Mouse (Mus musculus) gastrocnemius, adult 18-20 months (tissue): Measurements from ENCODE around the gene Galc. TPM values are rescaled to one million over a fixed set of nuclear protein-coding genes. Genes with fewer than 3 reads are reported as not detected.
A peak's percentile ranks its signal among the peaks of the same experiment; 100 is the strongest.
"Not testable (repeated sequence)": the region's sequence is repeated elsewhere in the genome, so short reads cannot be mapped to it uniquely, and the experiment has no call there.

Experiments used
- DNase-seq: peaks from one replicate; pipeline ENCODE4 v3.0.0; 2021; ENCODE audit warnings: low spot score
- total RNA-seq, 2 experiments: library from RNA; stranded (reverse); gene quantifications; 2 replicates each; pipeline ENCODE4 v1.2.3; 2021

The Galc gene
- total RNA-seq, 2 experiments from 2014 or later, result 5.3 to 5.5 TPM

DNA sequence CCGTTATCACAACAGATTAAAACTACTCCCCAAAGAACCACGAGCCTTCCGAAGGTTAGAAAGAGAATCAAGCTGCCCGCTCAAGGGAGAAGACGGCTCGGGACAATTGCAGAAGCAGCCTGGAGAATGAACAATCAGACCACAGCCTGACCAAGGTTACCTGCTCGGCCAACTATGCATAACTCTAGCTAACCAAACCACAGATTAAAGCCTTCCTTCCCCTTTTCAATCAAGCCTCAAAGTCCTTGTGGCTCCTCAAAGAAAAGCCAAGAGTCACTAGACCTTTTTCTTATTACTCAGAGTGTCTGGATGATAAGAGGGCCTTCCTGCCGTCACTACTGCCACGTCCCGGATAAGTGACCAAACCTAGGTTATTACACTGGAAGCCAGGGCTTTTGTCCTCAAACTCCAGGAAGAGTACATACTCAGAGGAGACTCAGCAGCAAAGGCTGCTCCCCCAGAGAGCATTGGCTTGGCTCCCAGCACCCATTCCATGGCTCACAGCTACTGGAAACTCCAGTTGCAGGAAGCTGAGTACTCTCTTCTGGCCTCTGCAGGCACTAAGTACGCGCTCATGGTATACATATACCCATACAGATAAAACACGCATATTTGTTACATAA is 3.8 kb downstream of the Galc start:
- DNase-seq, result no peak

DNA sequence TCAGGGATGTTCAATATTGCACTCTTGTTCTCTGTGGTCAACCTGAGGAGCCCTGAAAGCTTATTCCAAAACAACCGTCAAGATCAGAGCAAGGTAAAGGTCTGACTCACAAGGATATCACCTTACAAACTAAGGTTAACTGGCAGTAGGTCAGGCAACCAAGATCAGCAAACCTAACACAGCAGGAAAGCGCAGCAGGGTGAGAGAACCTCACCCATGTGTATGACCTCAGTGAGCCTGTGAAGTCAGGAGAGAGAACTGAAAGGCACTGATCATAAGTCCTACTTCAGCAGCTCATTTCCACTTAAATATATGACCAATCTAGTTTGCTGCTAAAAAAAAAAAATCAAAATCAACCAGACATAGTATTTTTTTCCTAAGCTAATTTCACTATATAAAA is 6.8 kb downstream of the Galc start:
- DNase-seq, result no peak

DNA sequence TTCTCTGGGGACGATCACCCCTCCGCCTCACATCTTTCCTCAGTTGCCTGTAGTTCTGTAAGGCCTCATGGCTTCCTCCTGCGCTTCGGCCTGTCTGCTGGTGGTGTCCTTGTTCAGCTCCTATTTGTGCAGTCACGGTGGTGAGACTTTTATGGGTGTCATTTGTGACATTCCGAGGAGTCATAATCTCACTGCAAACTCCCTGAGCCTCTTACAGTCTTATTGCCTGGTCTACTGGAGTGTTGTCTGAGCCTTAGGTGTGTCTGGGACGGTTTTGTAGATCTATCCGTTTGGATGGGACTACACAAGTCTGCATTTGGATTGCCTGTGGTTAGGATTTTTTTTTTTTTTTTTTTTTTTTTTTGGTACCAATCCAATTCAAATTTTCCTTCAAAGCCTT is 8.9 kb downstream of the Galc start:
- DNase-seq, result no peak

DNA sequence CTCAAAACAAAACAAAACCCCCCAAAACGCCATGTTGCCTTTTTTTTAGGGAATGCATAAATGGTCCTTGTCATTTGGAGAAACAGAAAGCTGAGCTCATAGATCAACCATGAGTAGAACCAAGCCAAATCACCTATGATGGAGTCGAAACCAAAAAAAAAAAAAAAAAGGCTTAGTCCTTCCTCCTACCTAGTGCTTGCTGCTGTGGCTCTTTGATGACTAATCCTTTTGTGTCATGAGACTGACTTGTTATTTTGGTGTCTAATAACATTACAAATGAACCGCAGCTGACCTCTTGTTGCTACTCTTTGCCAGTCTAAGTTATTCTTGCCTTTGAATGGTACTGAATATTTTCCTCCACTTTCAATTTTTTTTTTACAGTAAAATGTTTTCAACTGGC is 9.6 kb downstream of the Galc start:
- DNase-seq, result no peak

DNA sequence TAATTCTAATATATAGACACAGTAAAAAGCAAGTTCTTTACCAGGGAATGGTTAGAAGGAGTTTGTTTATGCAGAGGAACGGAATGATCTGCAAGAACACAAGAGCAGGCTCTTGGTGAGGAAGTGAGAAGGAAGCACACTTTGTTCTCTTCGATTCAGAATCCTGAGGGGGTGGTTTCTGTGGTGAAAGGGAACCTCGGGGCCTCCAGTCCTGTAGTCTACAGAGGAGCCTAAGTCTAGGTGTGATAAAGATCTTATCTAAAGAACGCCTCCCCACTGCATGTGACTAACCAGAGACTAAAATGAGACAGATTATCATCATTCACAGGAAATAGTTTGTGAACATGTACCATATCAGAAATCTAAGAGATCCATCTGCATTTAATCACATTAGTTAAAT is 12.4 kb downstream of the Galc start:
- no peak for DNase-seq

DNA sequence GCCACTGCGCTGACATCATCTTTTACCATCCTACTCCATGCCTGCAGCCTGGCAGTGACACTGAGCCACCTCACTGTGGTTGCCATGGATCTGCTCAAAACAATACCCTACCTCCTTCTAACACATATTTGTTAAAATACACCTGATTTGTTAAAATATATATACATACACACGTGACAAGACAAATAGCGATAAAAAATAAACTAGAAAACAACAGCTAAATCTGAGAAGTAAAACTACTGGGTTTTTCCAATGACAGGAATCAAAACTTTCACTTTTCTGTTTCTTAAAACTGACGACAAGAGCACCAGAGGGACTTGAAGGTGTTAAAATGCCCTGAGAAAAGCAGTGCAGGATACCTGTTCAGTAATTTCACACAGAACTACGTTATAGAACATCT is 14.4 kb downstream of the Galc start:
- DNase-seq, result no peak

DNA sequence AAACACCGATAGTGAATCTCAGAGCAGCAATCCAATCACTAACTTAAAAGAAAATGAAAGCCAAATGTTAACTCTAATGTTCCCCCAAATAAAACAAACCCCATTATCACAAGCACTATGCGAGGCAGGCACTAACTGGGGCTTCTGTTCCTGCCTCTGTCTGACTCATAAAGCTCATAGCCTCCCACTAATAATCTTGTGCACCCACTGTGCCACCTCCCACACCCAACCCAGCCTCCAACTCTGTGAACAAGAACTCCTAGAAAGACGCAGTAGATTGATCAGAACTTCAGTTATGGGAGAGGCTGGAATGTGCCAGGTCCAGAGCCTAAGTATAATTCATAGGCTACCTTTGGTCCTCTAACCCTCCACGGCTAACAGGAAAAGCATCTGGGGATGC is 15.1 kb downstream of the Galc start:
- DNase-seq, result no peak

DNA sequence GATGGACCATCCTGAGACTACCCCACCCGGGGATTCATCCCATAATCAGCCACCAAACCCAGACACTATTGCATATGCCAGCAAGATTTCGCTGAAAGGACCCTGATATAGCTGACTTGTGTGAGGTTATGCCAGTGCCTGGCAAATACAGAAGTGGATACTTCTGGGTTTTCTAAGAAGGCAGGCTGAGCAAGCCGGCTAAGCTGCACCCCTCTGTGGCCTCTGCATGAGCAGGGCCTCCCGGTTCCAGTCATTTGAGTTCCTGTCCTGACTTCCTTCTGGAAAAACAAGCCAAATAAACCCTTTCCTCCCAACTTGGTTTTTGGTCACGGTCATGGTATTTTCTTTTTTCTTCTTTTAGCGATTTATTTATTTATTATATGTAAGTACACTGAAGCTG is 20.8 kb downstream of the Galc start:
- DNase-seq, result not testable (repeated sequence)

DNA sequence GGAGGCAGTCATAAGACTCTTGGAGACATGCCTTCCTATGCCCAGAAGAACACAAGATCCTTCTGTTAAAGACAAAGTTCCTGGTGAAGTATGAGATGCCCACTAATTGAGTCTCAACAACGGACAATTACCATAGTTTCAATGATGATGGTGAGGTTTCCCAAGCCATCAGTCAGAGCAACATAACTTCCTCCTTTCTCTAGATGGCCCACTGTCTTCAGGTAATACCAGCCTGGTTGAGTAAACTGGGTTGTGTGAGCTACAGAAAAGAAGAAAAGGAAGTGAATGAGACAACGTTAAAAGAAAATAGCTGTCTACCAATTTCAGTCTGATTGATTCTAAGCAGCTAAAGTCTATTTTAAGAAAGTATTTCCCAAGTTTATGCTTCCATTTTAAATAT is 32.2 kb downstream of the Galc start:
- DNase-seq, result no peak

DNA sequence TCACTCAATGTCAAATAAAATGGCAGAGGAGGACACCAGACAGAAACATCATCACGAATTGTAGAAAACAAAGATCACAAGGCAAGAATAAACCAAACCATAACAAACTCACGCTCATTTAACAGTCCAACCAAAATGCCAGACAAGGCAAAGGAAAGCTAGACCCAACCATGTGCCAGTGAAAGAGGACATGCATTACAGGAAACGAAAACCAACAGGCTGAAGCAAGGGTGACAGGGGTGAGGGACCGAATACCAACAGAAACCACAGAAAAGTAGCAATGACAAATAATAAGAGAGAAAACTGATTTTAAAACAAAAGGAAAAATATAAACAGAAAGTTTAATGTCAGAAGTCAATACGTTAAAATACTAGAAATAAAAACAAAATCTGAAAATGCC is 36.0 kb downstream of the Galc start:
- no peak for DNase-seq

DNA sequence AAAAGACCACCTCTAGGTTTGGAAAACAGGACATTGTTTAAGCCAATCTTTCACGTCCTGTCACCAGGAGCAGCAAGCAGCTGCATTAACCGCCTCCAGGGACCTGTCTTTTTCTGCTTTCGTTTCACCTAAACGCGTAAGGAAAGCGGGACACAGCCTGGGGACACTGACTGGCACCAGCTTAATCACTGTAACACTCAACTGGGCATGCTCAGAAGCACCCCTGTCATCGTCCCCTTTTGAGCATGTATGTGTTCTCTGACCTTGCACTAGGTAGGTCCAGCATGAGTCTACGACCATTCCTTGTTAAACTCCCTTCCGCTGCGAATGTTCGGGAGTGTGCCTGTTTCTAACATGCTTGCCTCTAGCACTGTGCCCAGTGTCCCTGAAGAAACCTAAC is 42.8 kb downstream of the Galc start:
- DNase-seq, result no peak

DNA sequence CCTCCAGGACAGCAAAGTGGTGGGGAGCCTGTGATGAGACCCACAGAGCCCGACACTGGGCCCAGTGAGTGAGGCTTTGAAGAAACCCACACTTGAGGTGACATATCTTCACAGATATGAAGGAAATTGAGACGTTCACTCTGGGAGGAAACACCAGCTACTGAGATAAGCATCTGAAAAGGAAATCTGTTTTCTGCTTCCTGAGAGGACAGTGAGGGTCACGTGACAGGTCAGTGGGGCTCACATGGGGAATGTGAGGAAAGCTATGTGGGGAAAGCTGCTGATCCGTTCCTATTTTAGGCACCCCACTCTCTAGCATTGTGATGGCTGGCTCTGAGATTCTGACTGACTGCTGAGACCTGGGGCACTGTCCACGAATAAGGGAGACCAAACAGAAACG is 43.7 kb downstream of the Galc start:
- no peak for DNase-seq

DNA sequence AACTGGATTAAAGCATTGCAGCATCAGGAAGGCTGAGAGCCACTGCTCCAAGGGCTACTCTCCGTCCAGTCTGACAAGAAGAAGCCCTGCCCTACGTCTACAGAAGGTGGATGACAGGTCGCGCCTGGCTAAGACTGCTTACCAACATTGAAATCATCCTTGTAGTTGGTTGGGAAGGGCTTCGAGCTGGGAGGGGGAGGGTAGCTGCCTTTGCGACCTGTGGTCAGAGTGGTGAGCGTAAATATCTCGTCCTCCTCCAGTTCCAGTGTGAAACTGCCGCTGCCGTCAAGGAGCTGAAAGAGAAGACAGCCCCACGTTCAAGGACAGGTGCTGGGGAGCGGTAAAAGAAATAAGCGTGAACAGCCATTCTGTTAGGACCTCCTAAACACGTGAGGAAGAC is 45.1 kb downstream of the Galc start:
- no peak for DNase-seq

DNA sequence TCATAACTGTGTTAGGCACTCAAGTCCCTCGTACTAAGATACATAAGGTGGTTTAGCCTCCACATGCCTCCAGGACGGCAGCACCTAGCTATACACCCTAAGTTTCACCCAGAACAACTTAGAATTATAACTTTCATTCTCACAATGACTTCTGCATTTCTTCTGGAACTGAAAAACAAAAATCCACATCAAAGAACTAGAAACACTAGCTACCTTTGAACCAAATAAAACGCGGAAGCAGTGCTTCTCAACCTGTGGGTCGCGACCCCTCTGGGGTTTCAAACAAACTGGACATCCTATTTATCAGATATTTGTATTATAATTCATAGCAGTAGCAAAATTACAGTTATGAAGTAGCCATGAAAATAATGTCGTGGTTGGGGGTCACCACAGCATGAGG is 45.5 kb downstream of the Galc start:
- no peak for DNase-seq

DNA sequence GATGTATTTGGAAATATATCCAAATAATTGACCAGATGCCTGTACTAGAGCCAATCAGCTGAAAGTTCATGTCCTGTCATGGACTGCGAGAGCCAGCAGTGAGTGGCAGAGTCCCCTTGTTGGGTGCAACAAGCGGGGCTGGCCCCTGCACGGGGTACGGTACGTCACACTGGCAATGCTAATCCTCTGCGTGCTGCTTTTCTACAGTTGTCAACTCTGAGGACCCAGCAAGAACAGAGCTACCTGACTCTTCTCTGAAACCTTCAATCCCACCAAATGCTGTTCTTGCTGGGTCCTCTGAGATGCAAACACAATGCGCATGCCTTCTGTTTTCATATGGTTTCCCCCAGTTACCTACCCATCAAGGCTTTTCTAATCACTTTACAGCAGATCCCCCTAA is 45.9 kb downstream of the Galc start:
- DNase-seq, result no peak

DNA sequence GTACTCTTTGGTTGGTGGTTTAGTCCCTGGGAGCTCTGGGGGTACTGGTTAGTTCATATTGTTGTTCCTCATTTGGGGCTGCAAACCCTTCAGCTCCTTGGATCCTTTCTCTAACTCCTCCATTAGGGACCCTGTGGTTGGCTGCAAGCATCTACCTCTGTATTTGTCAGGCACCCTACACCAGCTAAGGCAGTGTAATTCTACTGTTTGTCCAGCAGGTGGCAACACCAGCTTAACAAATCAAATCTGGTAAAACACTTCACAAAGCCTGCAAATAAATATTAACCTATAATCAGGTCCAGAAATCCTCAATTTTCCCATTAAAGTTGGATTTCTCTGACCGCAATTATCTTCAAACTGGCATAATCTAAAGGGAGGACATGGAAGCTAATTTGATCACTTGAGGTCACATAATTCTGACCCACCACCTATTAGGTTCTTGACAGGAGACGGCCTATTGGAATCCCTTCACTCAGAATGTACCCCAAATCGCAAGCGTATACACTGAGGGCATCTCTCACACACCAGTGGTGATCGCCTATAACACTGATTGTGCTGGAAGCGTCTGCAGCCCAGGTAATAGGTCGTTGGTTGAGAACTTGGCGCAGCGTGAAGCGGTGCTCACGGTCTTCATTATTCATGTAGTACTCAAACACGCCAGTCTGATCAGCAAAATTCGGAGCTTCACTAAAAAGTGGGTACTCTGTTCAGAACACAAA is 46.6 kb downstream of the Galc start:
- peak; percentile 9 for DNase-seq

DNA sequence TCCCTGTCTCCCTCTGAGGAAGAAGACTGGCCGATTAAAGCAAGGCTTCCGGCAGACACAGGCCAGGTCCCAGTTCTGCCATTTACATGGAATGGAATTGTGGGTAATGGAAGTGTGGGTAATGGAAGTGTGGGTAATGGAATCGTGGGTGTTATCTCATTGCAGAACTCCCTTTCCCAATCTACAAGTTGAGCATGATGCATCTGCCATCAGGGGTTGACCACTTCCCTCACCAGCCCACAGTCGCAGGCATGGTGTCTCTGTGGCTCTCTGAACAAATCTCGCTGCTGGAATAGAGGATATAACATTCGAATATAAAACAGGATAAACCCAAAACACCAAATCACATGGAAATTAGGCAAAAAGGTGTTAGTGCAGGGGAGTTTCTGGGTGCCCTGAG is 48.8 kb downstream of the Galc start:
- no peak for DNase-seq

DNA sequence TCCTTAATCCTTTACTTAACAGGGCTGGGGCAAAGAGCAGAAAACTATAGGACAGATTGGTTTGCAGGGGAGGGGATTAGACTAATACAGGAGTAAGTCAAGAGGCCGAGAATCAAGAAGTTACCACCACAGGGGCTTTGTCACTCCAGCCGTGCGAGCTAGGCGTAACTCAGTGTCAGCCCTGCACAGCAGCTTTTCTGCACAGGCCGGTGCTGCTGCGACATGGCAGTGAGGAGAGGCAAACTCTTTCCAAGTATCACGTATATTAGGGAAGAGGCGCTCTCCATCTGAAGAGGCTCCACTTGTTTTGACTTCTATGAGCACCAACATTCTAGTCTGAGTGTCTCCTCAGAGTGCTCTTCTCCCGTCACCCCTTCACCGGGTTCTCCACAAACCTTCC is 51.2 kb downstream of the Galc start:
- DNase-seq, result no peak

DNA sequence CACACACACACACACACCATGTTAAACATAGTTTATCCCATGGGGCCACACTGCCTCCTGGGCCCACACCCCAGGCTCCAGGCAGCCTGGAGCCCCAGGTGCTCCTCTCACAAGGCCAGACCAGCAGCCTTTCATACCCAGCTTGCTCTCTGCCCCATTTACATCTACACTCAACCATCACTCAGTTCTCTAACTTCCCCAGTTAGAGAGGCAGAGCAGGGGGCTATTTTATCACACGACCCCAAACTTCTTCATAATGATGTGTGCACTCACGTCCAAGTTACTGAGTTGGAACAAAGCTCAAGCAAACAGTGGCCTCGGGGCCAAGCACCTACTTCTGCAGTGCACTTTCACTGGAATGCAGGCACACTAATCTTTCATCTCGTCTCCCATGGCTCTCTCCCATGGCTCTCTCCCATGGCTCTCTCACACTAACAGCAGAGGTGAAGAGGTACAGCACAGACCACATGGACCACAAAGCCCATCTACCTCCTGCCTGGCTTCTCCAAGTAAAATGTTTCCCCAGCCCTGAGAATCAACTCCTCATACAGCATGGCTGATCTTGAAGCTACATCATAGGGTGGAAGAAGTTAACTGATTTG is 53.7 kb downstream of the Galc start:
- DNase-seq, result no peak

DNA sequence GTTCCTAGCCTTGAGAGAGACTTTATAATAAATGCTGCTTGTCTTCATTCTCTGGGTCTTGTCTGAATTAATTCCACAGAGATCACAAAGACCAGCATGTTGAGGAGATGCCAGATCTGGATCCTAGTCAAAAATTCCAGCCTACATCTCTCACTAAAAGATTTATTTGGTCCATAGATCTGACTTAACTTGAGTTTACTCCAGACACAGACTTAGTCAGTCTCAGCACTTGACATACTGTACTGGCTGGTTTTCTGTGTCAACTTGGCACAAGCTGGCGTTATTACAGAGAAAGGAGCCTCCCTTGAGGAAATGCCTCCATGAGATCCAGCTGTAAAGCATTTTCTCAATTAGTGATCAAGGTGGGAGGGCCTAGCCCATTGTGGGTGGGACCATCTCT is 61.9 kb downstream of the Galc start:
- DNase-seq, result no peak

DNA sequence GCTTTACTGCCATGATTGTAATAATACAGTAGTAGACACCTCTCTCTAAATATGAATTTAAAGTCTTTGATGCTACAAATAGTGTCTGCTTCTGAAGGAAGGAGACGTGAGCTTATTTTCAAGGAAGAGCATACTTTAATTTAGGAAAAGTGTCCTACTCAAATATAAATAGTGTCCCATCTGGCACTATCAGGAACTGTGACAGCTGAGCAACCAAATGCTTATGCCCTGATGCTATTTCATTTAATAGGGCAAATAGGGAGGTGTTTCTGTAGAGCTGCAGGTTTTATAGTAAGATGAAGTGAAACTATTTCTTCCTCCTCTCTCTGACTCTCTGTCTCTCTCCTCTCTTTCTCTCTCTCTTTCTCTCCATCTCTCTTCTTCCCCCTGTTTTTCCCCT is 69.1 kb downstream of the Galc start:
- DNase-seq, result no peak

DNA sequence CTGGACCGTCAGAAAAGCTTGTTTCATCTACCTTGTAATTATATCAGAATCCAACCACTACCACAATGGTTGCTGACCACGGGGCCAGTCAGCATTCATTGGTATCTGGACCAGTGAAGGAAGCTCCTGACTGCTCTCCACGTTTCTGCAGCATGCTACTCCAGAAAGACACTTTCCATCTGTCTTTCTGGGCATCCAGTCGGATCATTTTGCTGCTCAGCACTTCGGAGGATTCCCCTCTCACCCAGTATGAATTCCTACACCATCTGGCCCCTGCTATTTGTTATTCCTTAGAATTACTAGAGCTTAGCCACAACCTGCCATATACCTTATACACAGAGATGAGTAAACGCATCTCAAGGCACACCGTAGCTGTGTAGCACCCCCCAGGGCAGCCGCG is 70.2 kb downstream of the Galc start:
- no peak for DNase-seq

DNA sequence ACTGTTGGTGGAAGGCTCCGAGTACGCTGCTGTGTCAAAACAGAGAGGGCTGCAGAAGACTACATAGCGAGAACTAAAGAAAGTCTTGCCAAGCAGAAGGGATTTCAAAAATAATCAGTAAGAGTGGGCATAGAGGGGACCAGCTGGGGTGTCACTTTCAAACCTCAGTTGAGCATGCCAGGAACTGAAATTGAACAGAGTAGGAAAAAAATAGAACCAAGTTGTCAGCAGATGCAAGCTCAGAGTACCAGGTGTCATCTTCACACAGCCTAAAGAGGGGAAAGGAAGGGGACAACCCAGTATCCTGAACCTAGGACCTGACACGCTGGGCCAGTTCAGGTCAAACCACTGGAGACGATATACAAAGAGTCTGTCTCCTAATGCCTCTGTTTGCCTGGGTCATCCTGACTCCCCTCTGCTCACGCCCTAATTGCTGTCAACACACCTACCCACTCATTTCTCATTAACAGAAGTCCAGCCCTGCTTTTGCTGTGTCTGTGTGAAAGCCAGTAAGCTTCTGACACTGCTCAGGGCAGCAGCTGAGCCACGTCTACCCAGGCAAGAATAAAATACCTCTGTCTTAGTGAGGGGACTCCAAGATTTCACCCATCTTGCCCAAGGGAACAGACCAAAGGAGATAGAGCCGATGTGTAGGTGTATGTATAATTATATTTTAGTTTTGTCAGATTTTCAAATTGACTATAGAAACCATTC is 71.9 kb downstream of the Galc start:
- DNase-seq, result no peak
